Mouse (Mus musculus) forebrain, embryonic 10.5 days (tissue): ENCODE results near the gene Cst6. TPM values are rescaled to one million over a fixed set of nuclear protein-coding genes. Genes with fewer than 3 reads are reported as not detected.
A peak's percentile ranks its signal among the peaks of the same experiment; 100 is the strongest.

ENCODE experiments used
- DNase-seq: peaks from one replicate; pipeline ENCODE4 v3.0.0-alpha.2; 2017; ENCODE audit warnings: low spot score; ENCODE audit errors: extremely low spot score
- H3K27ac ChIP-seq: fragments of 300-500 bp; sonication (generic); 2 replicates; pipeline ENCODE4 v1.5.1; 2016; ENCODE audit warnings: mild to moderate bottlenecking
- H3K27me3 ChIP-seq: fragments of 300-500 bp; sonication (generic); 2 replicates; pipeline ENCODE4 v1.6.1; 2016; ENCODE audit warnings: mild to moderate bottlenecking; ENCODE audit not compliant: poor library complexity, severe bottlenecking
- H3K36me3 ChIP-seq: fragments of 300-500 bp; sonication (generic); replicated peaks from 2 replicates; pipeline ENCODE4 v1.6.1; 2016; ENCODE audit warnings: mild to moderate bottlenecking, moderate library complexity
- H3K4me1 ChIP-seq: fragments of 300-500 bp; sonication (generic); 2 replicates; pipeline ENCODE4 v1.6.1; 2016
- H3K4me3 ChIP-seq: fragments of 300-500 bp; sonication (generic); 2 replicates; pipeline ENCODE4 v1.5.1; 2016; ENCODE audit warnings: mild to moderate bottlenecking, moderate library complexity
- H3K9me3 ChIP-seq: fragments of 300-500 bp; sonication (generic); 2 replicates; pipeline ENCODE4 v1.6.1; 2016; ENCODE audit warnings: mild to moderate bottlenecking, moderate library complexity
- WGBS: fragments of 180-500 bp; shearing (Covaris S2); methylation state at CpG from one replicate; pipeline ENCODE4 v1.1.7; 2016; 5-methylcytosine and 5-hydroxymethylcytosine counted together
- polyA plus RNA-seq: library from polyadenylated mRNA; unstranded; fragments of >200 nt; fragmentation: Nextera tagmentation; extraction: Ambion mirVana; gene quantifications from 2 replicates; pipeline ENCODE4 v1.2.1, GENCODE M21; 2016

The Cst6 gene
- polyA plus RNA-seq, 1 experiment from 2014 or later, result 0.56 TPM

DNA sequence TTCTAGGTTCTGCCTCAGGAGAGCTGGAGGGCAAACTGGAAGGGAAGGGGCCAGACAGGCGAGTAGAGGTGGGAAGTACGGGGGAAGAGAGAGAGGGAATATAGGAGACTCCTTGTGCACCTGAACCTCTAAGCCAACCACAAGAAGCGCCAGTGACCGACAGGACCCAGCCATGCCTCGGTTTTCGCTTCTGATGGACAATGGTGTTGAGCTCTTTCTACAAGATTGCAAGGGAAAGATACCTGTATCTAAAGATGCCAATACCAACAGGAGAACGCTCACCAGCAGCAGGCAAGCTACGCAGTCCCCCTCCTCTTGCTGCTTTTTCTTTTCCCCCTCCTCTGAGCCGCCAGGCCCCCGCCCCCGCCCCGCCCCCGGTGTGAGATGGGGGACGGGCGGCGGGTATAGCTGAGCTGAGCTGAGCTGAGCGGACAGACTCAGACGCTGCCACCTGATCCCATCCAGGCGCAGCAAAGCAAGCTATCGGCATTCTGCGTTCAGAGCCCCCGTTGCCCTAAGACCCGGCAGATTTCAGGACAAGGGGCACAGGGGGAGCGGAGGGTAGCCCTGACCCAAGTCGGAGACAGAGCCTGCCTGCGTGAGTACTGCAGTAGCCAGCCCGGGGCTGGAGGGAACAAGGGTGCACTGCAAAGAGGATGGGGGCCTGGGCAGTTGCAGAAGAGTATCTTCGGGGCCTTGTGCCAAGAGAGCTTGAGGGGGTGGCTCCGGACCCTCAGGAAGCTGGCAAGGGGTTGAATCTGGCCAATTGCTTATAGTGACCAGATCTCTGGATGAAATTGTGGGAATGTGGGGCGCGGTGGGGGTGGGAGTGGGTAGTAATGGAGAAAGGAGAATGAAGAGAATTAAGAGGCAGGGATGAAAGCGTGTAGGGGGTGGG lies 51.2 kb downstream of the Cst6 start, which contains the start of gene Gal3st3:
Gal3st3 (plus strand) TSS at position 429 of the 898 bp plus-strand sequence.
- Histone ChIP-seq H3K9me3 (no peaks in the 10 kb centered on the region), H3K4me3 (peak within 1 kb of the TSS; percentile 67), H3K27me3 (no peaks in the 10 kb centered on the region; the same call in 1 of the 2 replicates), H3K27ac (peak within 1 kb of the TSS; percentile 89), H3K4me1 (peaks cover 50% of the 10 kb centered on the region), H3K36me3 (peaks cover 19% of the 10 kb centered on the region)
- DNase-seq, result peak; percentile 68
- WGBS, result 4% methylated on average over 32 of the region's 32 CpGs

DNA sequence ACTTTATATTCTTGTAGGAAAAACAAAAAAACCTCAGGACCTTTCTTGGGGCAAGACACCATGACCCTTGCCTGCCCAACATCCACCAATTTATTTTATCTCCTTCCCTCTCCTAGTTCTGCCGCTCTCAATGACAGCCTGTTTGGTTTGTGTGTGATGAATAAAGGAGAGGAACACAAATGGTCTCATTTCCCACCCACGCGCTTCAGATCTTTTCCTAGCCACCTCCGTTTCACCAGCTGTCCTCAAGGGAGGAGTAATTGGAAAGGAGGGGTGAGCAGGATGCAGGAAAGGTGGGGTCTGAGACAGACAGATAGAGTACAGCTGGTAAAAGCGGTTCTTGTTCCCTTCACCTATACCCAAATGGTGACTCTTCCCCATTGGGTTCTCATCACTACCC lies 52.7 kb downstream of the Cst6 start:
- Histone ChIP-seq H3K9me3 (no peaks in the 10 kb centered on the region), H3K27ac (no peak overlapping the region), H3K36me3 (peaks cover 26% of the 10 kb centered on the region), H3K4me3 (peak overlapping the region; percentile 91; the same call in 1 of the 2 replicates), H3K4me1 (peaks cover 50% of the 10 kb centered on the region), H3K27me3 (no peaks in the 10 kb centered on the region; the same call in 1 of the 2 replicates)
- DNase-seq, result no peak
- 86% methylated on average over 5 of the region's 5 CpGs for WGBS

DNA sequence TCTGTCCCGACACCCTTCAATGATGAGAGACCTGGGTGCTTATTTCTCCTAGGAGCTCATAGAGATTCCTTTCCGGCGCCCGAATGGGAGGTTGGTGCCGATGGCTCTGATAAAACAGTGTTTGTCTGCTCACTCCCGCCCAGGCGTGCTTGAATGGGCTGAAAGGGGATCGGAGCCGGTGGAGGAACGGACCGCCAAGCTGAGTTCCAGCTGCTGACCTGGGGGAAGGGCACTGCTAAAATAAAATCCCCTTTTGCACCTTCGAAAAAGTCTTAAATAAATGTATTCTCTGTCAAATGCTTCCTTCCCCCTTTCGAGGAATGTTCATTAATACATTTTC lies 53.7 kb downstream of the Cst6 start:
- no peak for DNase-seq
- Histone ChIP-seq H3K9me3 (no peaks in the 10 kb centered on the region), H3K27me3 (no peaks in the 10 kb centered on the region; the same call in 1 of the 2 replicates), H3K4me3 (peak overlapping the region; percentile 91), H3K36me3 (peaks cover 36% of the 10 kb centered on the region), H3K4me1 (peaks cover 50% of the 10 kb centered on the region), H3K27ac (peak overlapping the region; percentile 96)
- 8% methylated on average over 13 of the region's 13 CpGs for WGBS

DNA sequence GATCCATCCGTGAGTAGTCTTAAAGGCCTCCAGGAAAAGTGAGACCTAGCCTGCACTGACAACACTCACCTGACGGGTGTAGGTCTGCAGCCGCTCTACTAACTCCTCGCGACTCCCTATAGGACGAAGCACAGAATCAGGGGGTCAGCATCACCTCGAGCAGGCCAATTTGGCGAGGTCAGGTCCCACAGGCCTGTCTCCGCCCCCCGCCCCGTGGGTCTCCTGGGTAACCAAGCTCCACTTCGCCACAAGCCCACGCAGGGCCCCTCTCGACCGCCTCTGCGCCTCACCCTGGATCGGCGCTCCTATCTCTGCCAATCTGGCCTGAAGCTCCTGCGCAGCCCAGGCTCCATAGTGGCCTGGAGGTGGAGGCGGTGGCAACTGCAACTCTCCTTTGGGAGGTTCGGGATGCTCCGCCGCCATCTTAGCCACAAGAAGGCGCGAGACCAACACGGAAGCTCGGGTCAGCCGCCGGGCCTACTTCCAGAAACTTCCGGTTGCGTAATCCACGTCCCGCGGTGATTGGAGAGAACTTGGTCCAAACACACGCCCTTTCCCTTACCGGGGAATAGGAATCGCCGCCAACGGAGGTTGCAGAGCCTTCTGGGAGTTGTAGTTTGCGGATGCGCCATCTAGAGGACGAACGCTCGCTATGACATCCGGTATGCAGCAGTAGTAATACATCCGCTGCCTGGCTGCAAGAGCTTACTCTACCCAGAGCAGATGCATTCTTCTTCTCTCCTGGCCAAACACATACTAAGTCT lies 54.2 kb downstream of the Cst6 start, which contains the start of gene Sf3b2:
Sf3b2 (minus strand) TSS at position 484 of the 764 bp plus-strand sequence.
- Histone ChIP-seq H3K27ac (peak within 1 kb of the TSS; percentile 96), H3K27me3 (no peaks in the 10 kb centered on the region), H3K36me3 (peaks cover 41% of the 10 kb centered on the region), H3K4me1 (peaks cover 50% of the 10 kb centered on the region), H3K4me3 (peak within 1 kb of the TSS; percentile 91), H3K9me3 (no peaks in the 10 kb centered on the region)
- WGBS, result under 1% methylated on average over 46 of the region's 46 CpGs
- peak; percentile 99 for DNase-seq

Other genes with a start within 250 kb of the Cst6 start
- gene Rab1b, start 242.5 kb downstream of the Cst6 start, polyA plus RNA-seq, result 253 and 255 TPM in 2 replicates
- 26.4 and 27.5 TPM in 2 replicates for gene Klc2, start 231.0 kb downstream of the Cst6 start, polyA plus RNA-seq
- gene Pacs1, start 76.5 kb downstream of the Cst6 start, polyA plus RNA-seq, result 21.3 and 22.7 TPM in 2 replicates
- 458 and 482 TPM in 2 replicates for gene Sf3b2, start 54.1 kb downstream of the Cst6 start, polyA plus RNA-seq
- 10.3 and 12.1 TPM in 2 replicates for gene Gal3st3, start 51.2 kb downstream of the Cst6 start, polyA plus RNA-seq
- not detected in 2 replicates for gene Catsper1, start 13.8 kb downstream of the Cst6 start, polyA plus RNA-seq
- 90.6 and 95.3 TPM in 2 replicates for gene Eif1ad, start 17.2 kb upstream of the Cst6 start, polyA plus RNA-seq
- gene Banf1, start 17.6 kb upstream of the Cst6 start, polyA plus RNA-seq, result 614 and 621 TPM in 2 replicates
- gene Sart1, start 39.1 kb upstream of the Cst6 start, polyA plus RNA-seq, result 96.6 and 97.6 TPM in 2 replicates
- gene Tsga10ip, start 53.0 kb upstream of the Cst6 start, polyA plus RNA-seq, result not detected in 2 replicates
- gene Drap1, start 75.4 kb upstream of the Cst6 start, polyA plus RNA-seq, result 198 and 208 TPM in 2 replicates
- gene AI837181, start 75.6 kb upstream of the Cst6 start, polyA plus RNA-seq, result 42.2 and 42.3 TPM in 2 replicates
- not detected in 2 replicates for gene Fosl1, start 98.0 kb upstream of the Cst6 start, polyA plus RNA-seq
- gene Ccdc85b, start 108.3 kb upstream of the Cst6 start, polyA plus RNA-seq, result 5.5 and 6.7 TPM in 2 replicates
- gene Fibp, start 111.0 kb upstream of the Cst6 start, polyA plus RNA-seq, result 93.1 TPM in 2 replicates
- gene Ctsw, start 118.9 kb upstream of the Cst6 start, polyA plus RNA-seq, result 1.1 and 1.4 TPM in 2 replicates
- gene Efemp2, start 124.4 kb upstream of the Cst6 start, polyA plus RNA-seq, result 46.9 and 50.9 TPM in 2 replicates
- gene Mus81, start 138.8 kb upstream of the Cst6 start, polyA plus RNA-seq, result 40.9 and 42.9 TPM in 2 replicates
- gene Cfl1, start 140.9 kb upstream of the Cst6 start, polyA plus RNA-seq, result 2,991 and 3,010 TPM in 2 replicates
- gene 1700020D05Rik, start 154.2 kb upstream of the Cst6 start, polyA plus RNA-seq, result not detected in 2 replicates
- 7.0 and 7.9 TPM in 2 replicates for gene Snx32, start 161.0 kb upstream of the Cst6 start, polyA plus RNA-seq
- gene Ovol1, start 211.1 kb upstream of the Cst6 start, polyA plus RNA-seq, result 0.37 and 0.52 TPM in 2 replicates
- 2.0 TPM in 2 replicates for gene Ap5b1, start 218.5 kb upstream of the Cst6 start, polyA plus RNA-seq